Mouse (Mus musculus) lung, adult 2 months (tissue): ENCODE results near the gene Ppm1h.

Experiments
- CTCF ChIP-seq: fragments of 200-500 bp; IDR thresholded peaks from 2 replicates; pipeline ENCODE4 v1.5.1; 2011; ENCODE audit warnings: mild to moderate bottlenecking, low read length, control low read depth; ENCODE audit not compliant: insufficient read depth
- POLR2A ChIP-seq: fragments of 200-500 bp; IDR thresholded peaks from 2 replicates; pipeline ENCODE4 v1.6.1; 2011; ENCODE audit warnings: low read depth, mild to moderate bottlenecking, control low read depth, low read length, borderline replicate concordance; ENCODE audit errors: extremely low read depth

GRCm38 (mm10) chr10:122690698-122691097 lies 12.1 kb downstream of the Ppm1h start:
- TF ChIP-seq CTCF (no peak), POLR2A (no peak)
